Mouse (Mus musculus): ENCODE measurements around the gene Arid3b. TPM values are rescaled to one million over a fixed set of nuclear protein-coding genes. Genes with fewer than 3 reads are reported as not detected.

The Arid3b gene
- polyA plus RNA-seq, 1 experiment from 2014 or later: 11.0 TPM

- peak overlapping the region; percentile 58 for H3K4me2 ChIP-seq (ENCODE audit: low read depth, low read length)
- H3K4me3 ChIP-seq (ENCODE audit: low read depth, low read length): peak overlapping the region; percentile 35
- no peaks in the 10 kb centered on the region for H3K27me3 ChIP-seq (ENCODE audit: control insufficient read depth, insufficient read depth, low read depth, low read length)
- H3K4me1 ChIP-seq (ENCODE audit: control insufficient read depth, low read depth, low read length): peaks cover 67% of the 10 kb centered on the region
- H3K27ac ChIP-seq (ENCODE audit: low read length): peak overlapping the region; percentile 78
- H3K36me3 ChIP-seq (ENCODE audit: control insufficient read depth, insufficient read depth): peaks cover 82% of the 10 kb centered on the region
- 88% methylated on average over 22 of the region's 22 CpGs for WGBS (ENCODE audit: insufficient replicate concordance)
- H3K9me3 ChIP-seq (replicated peaks; ENCODE audit: control insufficient read depth, low read length): no peaks in the 10 kb centered on the region
- ATAC-seq (ENCODE audit: low read depth): no peak
- H3K9ac ChIP-seq (ENCODE audit: low read depth, low read length): peak overlapping the region; percentile 13
Observed at GRCm38 (mm10) chr9:57758528-57758927, 78.1 kb downstream of the Arid3b start.

- Histone ChIP-seq H3K4me2 (ENCODE audit: low read depth, low read length) (peak overlapping the region; percentile 58), H3K9ac (ENCODE audit: low read depth, low read length) (peak overlapping the region; percentile 13), H3K4me3 (ENCODE audit: low read depth, low read length) (peak overlapping the region; percentile 35), H3K4me1 (ENCODE audit: control insufficient read depth, low read depth, low read length) (peaks cover 58% of the 10 kb centered on the region), H3K36me3 (ENCODE audit: control insufficient read depth, insufficient read depth) (peaks cover 92% of the 10 kb centered on the region), H3K27me3 (ENCODE audit: control insufficient read depth, insufficient read depth, low read depth, low read length) (no peaks in the 10 kb centered on the region), H3K9me3 (replicated peaks; ENCODE audit: control insufficient read depth, low read length) (no peaks in the 10 kb centered on the region), H3K27ac (ENCODE audit: low read length) (peak overlapping the region; percentile 78)
- 14% methylated on average over 3 of the region's 3 CpGs for WGBS (ENCODE audit: insufficient replicate concordance)
- ATAC-seq (ENCODE audit: low read depth): peak; percentile 78
Observed at GRCm38 (mm10) chr9:57757578-57757977, 79.0 kb downstream of the Arid3b start.

- WGBS (ENCODE audit: insufficient replicate concordance): 86% methylated on average over 7 of the region's 7 CpGs
- no peak overlapping the region for H3K27ac ChIP-seq (ENCODE audit: low read length)
- no peaks in the 10 kb centered on the region for H3K27me3 ChIP-seq (ENCODE audit: control insufficient read depth, insufficient read depth, low read depth, low read length)
- H3K4me1 ChIP-seq (ENCODE audit: control insufficient read depth, low read depth, low read length): no peaks in the 10 kb centered on the region
- no peak for ATAC-seq (ENCODE audit: low read depth)
- H3K9ac ChIP-seq (ENCODE audit: low read depth, low read length): no peak overlapping the region
- H3K9me3 ChIP-seq (replicated peaks; ENCODE audit: control insufficient read depth, low read length): no peaks in the 10 kb centered on the region
- no peak overlapping the region for H3K4me3 ChIP-seq (ENCODE audit: low read depth, low read length)
- H3K4me2 ChIP-seq (ENCODE audit: low read depth, low read length): no peak overlapping the region
- peaks cover 98% of the 10 kb centered on the region for H3K36me3 ChIP-seq (ENCODE audit: control insufficient read depth, insufficient read depth)
Observed at GRCm38 (mm10) chr9:57750901-57751300, 85.7 kb downstream of the Arid3b start.

DNA sequence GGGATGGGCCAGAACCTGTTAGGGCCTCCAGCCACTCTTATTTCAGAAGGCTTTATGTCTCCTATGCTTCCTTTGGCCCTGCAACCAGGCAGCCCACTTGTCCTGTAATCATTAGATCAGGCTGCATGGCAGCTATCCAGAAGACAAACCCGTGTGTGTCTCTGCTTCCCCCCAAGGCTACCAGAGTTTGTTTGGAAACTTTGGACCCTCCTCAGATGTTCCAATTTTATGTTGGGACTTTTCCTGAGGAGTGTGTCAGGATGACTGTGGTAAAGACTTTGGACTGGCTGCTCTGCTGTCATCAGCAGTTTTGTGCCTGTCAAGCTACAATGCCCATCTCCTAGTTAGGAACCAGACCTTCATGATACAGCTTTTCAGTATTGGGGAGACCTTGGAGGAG, 87.8 kb downstream of the Arid3b start:
- 50% methylated on average over 1 of the region's 1 CpGs for WGBS (ENCODE audit: insufficient replicate concordance)
- no peak for ATAC-seq (ENCODE audit: low read depth)
- no peak overlapping the region for H3K27ac ChIP-seq (ENCODE audit: low read length)
- no peak overlapping the region for H3K4me3 ChIP-seq (ENCODE audit: low read depth, low read length)
- peaks cover 88% of the 10 kb centered on the region for H3K36me3 ChIP-seq (ENCODE audit: control insufficient read depth, insufficient read depth)
- H3K9ac ChIP-seq (ENCODE audit: low read depth, low read length): no peak overlapping the region
- H3K4me1 ChIP-seq (ENCODE audit: control insufficient read depth, low read depth, low read length): no peaks in the 10 kb centered on the region
- no peaks in the 10 kb centered on the region for H3K9me3 ChIP-seq (replicated peaks; ENCODE audit: control insufficient read depth, low read length)
- no peak overlapping the region for H3K4me2 ChIP-seq (ENCODE audit: low read depth, low read length)
- no peaks in the 10 kb centered on the region for H3K27me3 ChIP-seq (ENCODE audit: control insufficient read depth, insufficient read depth, low read depth, low read length)

DNA sequence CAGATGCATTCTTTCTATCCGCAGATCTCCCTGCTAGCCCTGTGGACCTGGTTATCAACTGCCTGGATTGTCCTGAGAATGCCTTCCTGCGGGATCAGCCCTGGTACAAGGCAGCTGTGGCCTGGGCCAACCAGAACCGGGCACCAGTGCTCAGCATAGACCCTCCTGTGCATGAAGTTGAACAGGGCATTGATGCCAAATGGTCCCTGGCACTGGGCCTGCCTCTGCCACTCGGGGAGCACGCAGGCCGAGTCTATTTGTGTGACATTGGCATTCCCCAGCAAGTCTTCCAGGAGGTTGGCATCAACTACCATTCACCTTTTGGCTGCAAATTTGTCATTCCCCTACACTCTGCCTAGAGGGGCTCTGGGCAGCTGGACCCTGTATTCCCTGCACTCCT, 88.5 kb downstream of the Arid3b start:
- H3K4me3 ChIP-seq (ENCODE audit: low read depth, low read length): no peak overlapping the region
- 93% methylated on average over 6 of the region's 6 CpGs for WGBS (ENCODE audit: insufficient replicate concordance)
- H3K4me1 ChIP-seq (ENCODE audit: control insufficient read depth, low read depth, low read length): no peaks in the 10 kb centered on the region
- no peak overlapping the region for H3K9ac ChIP-seq (ENCODE audit: low read depth, low read length)
- no peaks in the 10 kb centered on the region for H3K27me3 ChIP-seq (ENCODE audit: control insufficient read depth, insufficient read depth, low read depth, low read length)
- no peak for ATAC-seq (ENCODE audit: low read depth)
- H3K4me2 ChIP-seq (ENCODE audit: low read depth, low read length): no peak overlapping the region
- H3K9me3 ChIP-seq (replicated peaks; ENCODE audit: control insufficient read depth, low read length): no peaks in the 10 kb centered on the region
- H3K27ac ChIP-seq (ENCODE audit: low read length): no peak overlapping the region
- peaks cover 85% of the 10 kb centered on the region for H3K36me3 ChIP-seq (ENCODE audit: control insufficient read depth, insufficient read depth)

DNA sequence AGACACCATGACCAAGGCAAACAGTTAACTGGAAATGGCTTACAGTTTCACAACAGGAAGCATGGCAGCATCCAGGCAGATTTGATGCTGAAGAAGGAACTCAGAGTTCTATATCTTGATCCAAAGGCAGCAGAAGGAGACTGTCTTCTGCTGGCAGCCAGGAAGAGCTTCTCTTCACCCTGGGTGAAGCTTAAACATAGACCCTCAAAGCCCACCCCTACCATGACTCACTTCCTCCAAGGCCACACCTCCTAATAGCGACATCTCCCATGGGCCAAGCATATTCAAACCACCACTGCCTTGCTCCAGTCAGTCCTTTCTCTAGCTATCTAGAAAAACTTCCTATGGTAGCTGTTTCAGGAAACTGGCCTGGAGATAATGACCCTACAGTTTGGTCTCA, 89.5 kb downstream of the Arid3b start:
- H3K4me3 ChIP-seq (ENCODE audit: low read depth, low read length): no peak overlapping the region
- H3K4me1 ChIP-seq (ENCODE audit: control insufficient read depth, low read depth, low read length): no peaks in the 10 kb centered on the region
- no peak overlapping the region for H3K9ac ChIP-seq (ENCODE audit: low read depth, low read length)
- 65% methylated on average over 1 of the region's 1 CpGs for WGBS (ENCODE audit: insufficient replicate concordance)
- no peak for ATAC-seq (ENCODE audit: low read depth)
- H3K27ac ChIP-seq (ENCODE audit: low read length): no peak overlapping the region
- no peaks in the 10 kb centered on the region for H3K27me3 ChIP-seq (ENCODE audit: control insufficient read depth, insufficient read depth, low read depth, low read length)
- no peaks in the 10 kb centered on the region for H3K9me3 ChIP-seq (replicated peaks; ENCODE audit: control insufficient read depth, low read length)
- no peak overlapping the region for H3K4me2 ChIP-seq (ENCODE audit: low read depth, low read length)
- peaks cover 78% of the 10 kb centered on the region for H3K36me3 ChIP-seq (ENCODE audit: control insufficient read depth, insufficient read depth)

DNA sequence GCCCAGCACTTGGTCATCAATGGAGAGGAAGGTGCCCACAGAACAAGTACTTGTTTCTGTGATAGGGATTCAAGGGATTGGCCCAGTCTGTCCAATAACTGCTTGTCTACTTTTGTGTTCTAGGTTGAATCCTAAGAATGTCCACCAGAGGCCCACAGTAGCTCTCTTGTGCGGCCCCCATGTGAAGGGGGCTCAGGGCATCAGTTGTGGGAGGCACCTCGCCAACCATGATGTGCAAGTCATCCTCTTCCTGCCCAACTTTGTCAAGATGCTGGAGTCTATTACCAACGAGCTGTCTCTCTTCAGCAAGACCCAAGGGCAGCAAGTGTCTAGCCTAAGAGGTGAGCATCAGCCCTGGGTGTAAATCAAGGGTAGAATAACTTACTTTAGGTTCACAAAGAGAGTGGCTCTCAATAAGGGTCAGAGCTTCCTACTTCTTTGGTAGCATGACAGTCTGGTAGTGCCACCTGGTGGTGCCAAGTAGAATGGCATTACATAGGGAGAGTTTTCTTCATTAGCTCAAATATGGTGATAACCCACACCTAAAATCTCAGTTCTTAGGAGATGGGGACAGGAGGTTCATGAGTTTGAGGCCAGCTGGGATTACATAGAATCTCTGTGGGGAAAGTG, 92.0 kb downstream of the Arid3b start:
- Histone ChIP-seq H3K9ac (ENCODE audit: low read depth, low read length) (no peak overlapping the region), H3K9me3 (replicated peaks; ENCODE audit: control insufficient read depth, low read length) (no peaks in the 10 kb centered on the region), H3K4me3 (ENCODE audit: low read depth, low read length) (no peak overlapping the region), H3K4me1 (ENCODE audit: control insufficient read depth, low read depth, low read length) (no peaks in the 10 kb centered on the region), H3K4me2 (ENCODE audit: low read depth, low read length) (no peak overlapping the region), H3K27ac (ENCODE audit: low read length) (no peak overlapping the region), H3K27me3 (ENCODE audit: control insufficient read depth, insufficient read depth, low read depth, low read length) (no peaks in the 10 kb centered on the region), H3K36me3 (ENCODE audit: control insufficient read depth, insufficient read depth) (peaks cover 59% of the 10 kb centered on the region)
- 43% methylated on average over 3 of the region's 3 CpGs for WGBS (ENCODE audit: insufficient replicate concordance)
- ATAC-seq (ENCODE audit: low read depth): no peak

Other genes with a start within 250 kb of the Arid3b start
- 5.2 and 5.5 TPM in 2 replicates for gene Ulk3, start 247.3 kb downstream of the Arid3b start, polyA plus RNA-seq (2015; fragmentation: Nextera tagmentation; extraction: Ambion mirVana)
- gene Cplx3, start 230.5 kb downstream of the Arid3b start, polyA plus RNA-seq (2015; fragmentation: Nextera tagmentation; extraction: Ambion mirVana): not detected in 2 replicates
- not detected in 2 replicates for gene Lman1l, start 216.0 kb downstream of the Arid3b start, polyA plus RNA-seq (2015; fragmentation: Nextera tagmentation; extraction: Ambion mirVana)
- 13.3 and 13.5 TPM in 2 replicates for gene Csk, start 183.2 kb downstream of the Arid3b start, polyA plus RNA-seq (2015; fragmentation: Nextera tagmentation; extraction: Ambion mirVana)
- gene Cyp1a2, start 153.1 kb downstream of the Arid3b start, polyA plus RNA-seq (2015; fragmentation: Nextera tagmentation; extraction: Ambion mirVana): 0.12 TPM in 2 replicates
- 0.05 and 0.07 TPM in 2 replicates for gene Cyp1a1, start 148.9 kb downstream of the Arid3b start, polyA plus RNA-seq (2015; fragmentation: Nextera tagmentation; extraction: Ambion mirVana)
- 15.2 and 17.0 TPM in 2 replicates for gene Edc3, start 128.3 kb downstream of the Arid3b start, polyA plus RNA-seq (2015; fragmentation: Nextera tagmentation; extraction: Ambion mirVana)
- gene Clk3, start 70.9 kb downstream of the Arid3b start, polyA plus RNA-seq (2015; fragmentation: Nextera tagmentation; extraction: Ambion mirVana): 93.5 and 104 TPM in 2 replicates
- 50.4 and 50.5 TPM in 2 replicates for gene Ubl7, start 74.2 kb upstream of the Arid3b start, polyA plus RNA-seq (2015; fragmentation: Nextera tagmentation; extraction: Ambion mirVana)
- 0.04 TPM in 1 of 2 replicates, not detected in the other for gene Sema7a, start 103.3 kb upstream of the Arid3b start, polyA plus RNA-seq (2015; fragmentation: Nextera tagmentation; extraction: Ambion mirVana)
- 1.5 and 2.9 TPM in 2 replicates for gene Cyp11a1, start 169.6 kb upstream of the Arid3b start, polyA plus RNA-seq (2015; fragmentation: Nextera tagmentation; extraction: Ambion mirVana)
- not detected in 2 replicates for gene Stra6, start 227.0 kb upstream of the Arid3b start, polyA plus RNA-seq (2015; fragmentation: Nextera tagmentation; extraction: Ambion mirVana)

Data from liver, embryonic 16.5 days (tissue).